Mouse (Mus musculus): ENCODE data around the gene Olfr1537.

Gene Olfr1537

DNA sequence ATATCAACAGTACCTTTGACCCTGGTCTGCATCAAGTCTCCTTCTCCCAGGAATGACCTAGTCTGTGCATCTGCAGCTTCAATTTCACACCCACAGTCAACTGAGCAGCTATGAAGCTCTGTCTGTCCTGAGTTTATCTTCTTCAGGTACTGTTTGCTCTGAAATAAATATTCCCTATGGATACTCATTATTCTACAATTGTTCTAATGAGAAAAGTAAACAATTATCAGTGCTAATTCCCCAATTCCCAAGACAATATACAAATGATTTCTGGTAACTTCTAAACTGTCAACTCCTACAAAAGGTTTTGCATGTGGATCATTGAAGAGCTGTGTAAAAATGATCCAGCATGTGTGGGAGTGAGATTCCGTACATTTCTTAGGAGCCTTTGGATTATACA lies at the start of gene Olfr1537:
TSS of gene Olfr1537 (minus strand) at position 101 of the 400 bp plus-strand sequence.
- no peak for ATAC-seq (ENCODE audit: low TSS enrichment)

DNA sequence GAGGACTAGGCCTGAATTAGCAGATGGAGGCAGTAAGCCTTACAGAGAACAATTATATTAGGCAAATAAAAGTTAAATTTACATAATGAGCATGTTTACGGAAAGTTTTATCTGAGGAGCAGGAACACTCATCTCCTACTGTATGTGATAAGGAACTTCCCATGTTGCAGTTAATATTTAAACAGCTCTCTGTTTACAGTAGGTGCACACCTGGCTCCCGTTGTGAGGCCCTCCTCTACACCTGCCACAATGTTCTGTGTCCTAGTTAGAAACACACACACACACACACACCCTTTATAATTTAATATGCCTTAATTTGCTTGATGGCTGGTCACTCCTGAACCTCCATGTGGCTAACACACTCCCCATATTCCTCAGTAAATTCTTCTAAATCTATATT lies 37.3 kb upstream of the Olfr1537 start:
- ATAC-seq (ENCODE audit: low TSS enrichment) = no peak

DNA sequence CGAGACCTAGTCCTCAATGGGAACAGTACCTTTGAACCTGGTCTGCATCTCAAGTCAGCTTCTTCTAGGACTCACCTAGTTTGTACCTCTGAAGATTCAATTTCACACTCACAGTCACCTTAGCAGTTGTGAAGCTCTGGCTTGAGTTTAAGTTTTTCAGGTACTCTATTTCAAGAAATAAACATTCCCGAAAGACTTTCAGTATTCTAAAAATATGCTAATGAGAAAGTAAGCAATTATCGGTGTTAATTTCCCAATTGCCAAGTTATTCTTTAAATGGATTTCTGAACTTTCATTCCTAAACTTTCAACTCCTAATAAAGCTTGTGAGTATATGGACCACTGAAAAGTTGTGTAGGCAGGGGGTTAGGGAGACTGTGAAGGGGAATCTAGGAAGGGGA lies 26.9 kb upstream of the Olfr1537 start, which contains the start of gene Olfr945:
TSS of gene Olfr945 (minus strand) at position 101 of the 400 bp plus-strand sequence.
- no peak for ATAC-seq (ENCODE audit: low TSS enrichment)

DNA sequence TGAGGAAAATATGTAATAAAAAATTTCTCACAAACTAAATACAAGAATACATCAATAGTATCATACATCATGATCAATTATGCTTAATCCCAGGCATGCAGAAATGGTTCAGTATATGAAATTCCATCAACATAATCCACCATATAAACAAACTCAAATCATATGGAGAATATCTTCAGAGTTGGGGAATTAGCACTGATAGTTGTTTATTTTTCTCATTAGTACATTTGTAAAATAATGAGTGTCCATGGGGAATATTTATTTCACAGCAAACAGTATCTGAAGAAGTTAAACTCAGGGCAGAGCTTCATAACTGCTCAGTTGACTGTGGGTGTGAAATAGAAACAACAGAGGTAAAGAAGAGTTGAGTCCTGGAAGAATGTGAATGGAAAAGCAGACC lies 48.2 kb downstream of the Olfr1537 start, which contains the start of gene Olfr944:
TSS of gene Olfr944 (plus strand) at position 301 of the 400 bp plus-strand sequence.
- no peak for ATAC-seq (ENCODE audit: low TSS enrichment)
